Mouse (Mus musculus): ENCODE data around the gene Mecom.

The Mecom gene

GRCm38 (mm10) chr3:30207431-30207830, 340.4 kb downstream of the Mecom start:
- no peak for DNase-seq (ENCODE audit: low spot score)

DNA sequence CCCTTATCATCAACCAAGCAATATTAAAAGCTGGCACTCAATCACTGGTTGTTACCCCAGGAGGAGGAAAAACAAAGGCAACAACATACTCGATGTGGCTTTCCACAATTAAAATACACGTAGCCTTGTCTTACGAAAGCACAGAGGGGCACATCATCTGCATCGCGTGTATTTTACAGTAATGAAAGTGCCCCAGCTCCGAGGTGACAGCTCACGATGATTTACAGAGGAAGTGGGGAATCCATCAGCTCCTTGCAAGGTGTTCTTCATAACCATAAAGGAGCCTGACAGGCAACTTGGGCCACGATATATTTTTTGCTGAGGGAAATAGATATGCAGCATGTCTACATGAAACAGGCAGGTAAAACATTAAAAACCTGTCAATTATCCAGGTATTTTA, 341.7 kb downstream of the Mecom start:
- no peak for DNase-seq (ENCODE audit: low spot score)

DNA sequence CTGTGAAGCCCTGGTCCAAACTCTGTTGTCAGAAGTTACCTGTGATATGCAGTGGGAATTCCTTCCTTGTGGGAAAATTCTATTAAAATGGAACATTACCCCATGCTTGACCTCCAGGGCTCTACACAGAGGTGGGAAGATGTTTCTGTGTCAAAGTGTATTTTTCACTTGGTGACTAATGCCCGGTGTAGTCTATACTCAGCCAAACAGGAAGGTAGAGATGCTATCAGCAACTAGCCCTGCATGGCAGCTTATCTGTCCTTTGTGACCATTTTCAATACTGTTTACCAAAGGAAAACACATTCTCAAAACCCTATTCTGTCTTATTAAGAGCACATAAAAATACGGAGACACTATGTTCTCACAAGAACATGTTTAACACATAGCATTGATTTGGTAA, 344.0 kb downstream of the Mecom start:
- no peak for DNase-seq (ENCODE audit: low spot score)

GRCm38 (mm10) chr3:30198854-30199253, 349.0 kb downstream of the Mecom start:
- no peak for DNase-seq (ENCODE audit: low spot score)

GRCm38 (mm10) chr3:30198227-30198626, 349.6 kb downstream of the Mecom start:
- no peak for DNase-seq (ENCODE audit: low spot score)

GRCm38 (mm10) chr3:30195186-30195585, 352.6 kb downstream of the Mecom start:
- DNase-seq (ENCODE audit: low spot score) = no peak

- no peak for DNase-seq (ENCODE audit: low spot score)
These were observed 355.4 kb downstream of the Mecom start for GRCm38 (mm10) chr3:30192294-30193007.

GRCm38 (mm10) chr3:30189325-30189724, 358.5 kb downstream of the Mecom start:
- no peak for DNase-seq (ENCODE audit: low spot score)

DNA sequence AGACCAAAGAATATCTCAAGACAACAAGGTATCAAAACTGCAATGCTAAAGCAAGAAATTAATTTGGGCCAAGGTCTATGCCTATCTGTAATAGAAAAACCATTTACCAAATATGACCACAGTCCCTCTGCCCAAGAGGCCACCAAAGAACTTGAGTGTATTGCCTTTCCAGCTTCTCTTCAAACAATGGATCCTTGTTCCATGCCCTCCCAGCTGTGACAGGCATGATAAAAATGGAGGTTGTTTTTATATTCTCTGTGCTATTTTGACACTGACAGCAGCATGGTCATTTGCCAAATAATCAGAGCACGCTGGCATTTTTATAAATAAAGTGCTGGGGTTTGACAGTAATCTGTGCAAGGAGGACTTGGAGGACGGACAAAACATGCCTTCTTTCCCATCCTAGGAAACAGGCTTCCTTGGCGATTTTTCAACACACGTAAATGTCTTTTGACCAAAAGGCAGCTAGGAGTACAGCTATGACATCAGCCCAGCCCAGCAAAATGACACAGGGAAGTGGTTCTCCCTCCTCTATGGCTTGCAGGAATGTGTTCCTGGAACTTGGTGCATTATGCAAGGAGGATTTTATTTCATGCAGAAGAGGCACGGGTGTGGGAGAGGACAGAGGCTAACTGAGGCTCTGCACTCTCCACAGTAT, 359.9 kb downstream of the Mecom start:
- DNase-seq (ENCODE audit: low spot score) = no peak

DNA sequence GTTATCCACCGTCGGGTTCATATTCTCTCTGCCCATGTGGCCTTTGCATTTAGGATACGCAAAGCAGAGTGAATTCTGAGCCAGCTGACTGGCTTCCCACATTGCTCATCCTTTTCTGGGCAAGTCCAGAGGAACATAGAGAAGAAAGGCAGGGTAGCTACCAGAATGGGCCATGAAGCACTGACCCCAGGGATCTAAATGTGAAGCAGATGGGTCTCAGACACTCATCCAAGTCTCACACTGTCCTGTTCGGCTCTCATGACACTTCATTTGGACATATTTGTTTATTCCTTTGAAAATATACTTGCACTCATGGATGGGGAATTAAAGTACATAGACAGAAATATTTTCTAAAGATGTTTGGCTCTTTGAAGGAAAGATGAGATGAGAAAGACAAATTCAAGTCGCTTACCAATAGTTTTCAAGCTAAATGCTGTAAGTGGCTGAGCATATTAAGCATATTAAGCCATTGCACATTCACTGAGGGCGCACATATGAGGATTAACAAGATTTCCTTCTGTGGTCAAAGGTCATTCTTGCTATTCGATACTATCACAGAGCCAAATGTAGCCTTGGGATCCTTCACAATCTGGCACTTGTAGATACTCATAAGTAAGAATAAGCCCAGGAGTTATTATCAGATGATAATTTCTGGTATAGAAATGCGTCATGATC, 365.9 kb downstream of the Mecom start:
- DNase-seq (ENCODE audit: low spot score) = no peak

GRCm38 (mm10) chr3:30176615-30177014, 371.2 kb downstream of the Mecom start:
- DNase-seq (ENCODE audit: low spot score) = no peak

DNA sequence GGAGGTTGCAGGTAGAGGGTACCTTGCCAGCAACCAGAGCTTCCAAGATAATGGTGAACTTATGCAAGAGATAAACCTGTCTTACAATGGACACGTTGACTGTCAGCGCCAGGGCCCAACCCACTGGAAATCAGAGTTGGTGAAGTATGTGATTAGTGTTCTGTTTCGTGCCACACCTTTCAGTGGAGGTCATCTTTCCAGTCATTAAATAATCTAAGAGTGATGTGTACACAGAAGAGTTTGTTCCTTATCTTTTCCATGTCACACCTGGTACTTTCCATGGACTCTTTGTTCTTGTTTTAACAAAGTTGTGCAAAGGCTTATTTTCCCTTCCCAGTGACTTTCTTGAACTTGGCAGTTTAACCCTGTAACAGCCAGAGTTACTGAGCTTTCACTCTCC, 374.0 kb downstream of the Mecom start:
- no peak for DNase-seq (ENCODE audit: low spot score)

DNA sequence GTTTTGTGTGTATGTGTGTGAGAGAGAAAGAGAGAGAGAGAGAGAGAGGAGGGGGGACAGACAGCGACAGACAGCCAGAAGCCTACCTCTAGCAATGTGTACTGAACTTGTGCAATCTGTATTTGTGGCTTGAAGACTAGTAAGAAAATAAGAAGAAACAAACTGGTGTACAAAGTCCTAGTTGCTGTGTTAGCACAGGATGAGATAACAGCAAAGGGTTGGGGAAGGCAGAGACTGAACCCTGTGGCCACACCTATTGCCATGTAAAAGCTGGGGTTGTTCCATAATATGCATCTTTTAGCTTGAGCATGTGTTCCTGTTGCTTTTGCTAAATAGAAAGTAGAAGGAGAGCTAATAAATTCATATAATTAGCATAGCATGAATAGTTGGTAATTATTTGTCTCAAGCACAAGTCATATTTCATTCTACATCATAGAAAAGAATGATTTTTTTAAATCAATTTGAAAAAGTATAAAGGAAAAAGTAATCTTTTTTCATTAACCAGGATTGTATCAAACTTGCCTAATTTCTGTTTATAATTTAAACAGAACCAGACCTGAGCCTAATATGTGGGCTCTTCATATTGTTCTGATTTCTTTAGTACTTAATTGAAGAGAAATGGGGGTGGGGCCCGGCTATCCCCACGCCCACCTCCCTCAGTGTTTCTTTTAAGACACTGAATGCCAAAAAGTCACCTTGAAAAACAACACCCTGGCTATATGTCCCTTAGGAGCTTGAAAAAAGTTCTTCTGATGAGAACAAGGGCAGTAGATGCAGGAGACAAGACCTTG, 379.2 kb downstream of the Mecom start:
- DNase-seq (ENCODE audit: low spot score) = no peak

DNA sequence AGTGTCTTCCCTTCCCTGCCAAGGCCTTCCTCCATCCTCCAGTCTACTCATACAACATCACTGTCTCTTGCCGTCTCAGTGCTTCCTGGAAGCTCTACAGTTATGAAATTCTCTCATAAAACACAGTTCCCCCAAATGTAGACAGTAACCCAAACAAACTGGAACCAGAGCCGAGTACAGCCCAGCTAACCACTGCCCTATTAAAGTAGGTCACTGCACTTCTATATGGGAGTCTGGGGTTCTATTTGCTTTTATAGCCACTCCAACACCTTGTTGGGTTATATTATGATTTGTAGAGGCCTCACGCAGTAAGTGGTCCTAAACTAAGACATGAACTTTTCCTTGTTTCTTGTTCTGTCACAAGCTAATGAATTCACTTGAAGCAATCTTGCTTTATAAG, 380.8 kb downstream of the Mecom start:
- DNase-seq (ENCODE audit: low spot score) = no peak

DNA sequence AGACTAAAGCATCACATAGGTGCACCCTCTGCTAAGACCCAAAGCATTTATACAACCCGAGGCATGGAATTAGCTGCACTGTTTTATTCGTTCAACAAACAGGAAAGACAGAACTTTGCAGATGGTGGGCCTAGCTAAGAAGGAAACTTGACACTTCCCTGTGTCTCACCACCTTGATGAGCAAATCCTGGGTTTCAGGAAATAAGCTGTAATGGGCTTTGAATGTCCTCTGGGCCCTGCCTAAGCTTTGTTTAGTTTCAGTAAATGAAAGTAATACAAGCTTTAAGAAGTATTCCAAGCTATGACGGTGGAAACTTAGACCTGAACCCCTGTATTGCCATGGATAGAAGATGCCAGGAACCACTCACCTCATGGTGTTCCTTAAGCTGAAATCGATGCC, 383.0 kb downstream of the Mecom start:
- no peak for DNase-seq (ENCODE audit: low spot score)

GRCm38 (mm10) chr3:30163390-30163789, 384.4 kb downstream of the Mecom start:
- DNase-seq (ENCODE audit: low spot score) = no peak

- no peak for DNase-seq (ENCODE audit: low spot score)
These were observed 386.7 kb downstream of the Mecom start for GRCm38 (mm10) chr3:30160961-30161670.

DNA sequence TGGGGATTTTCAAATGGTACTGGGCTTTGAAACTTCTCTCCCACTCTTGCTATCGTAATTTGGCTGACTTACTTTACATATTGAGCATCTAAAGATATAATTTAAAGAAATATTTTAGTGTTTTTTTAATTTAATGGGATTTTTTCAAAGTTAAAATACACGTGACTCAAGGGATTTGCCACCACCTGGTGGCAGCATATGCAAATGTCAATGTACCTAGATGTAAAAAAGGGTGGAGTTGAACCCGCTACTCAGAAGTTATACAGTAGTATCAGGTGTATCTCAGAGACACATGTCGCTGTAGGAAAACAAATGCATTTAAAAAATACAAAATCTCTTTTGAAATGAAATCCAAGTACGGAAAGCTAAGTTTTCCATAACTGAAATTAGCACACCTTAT, 387.5 kb downstream of the Mecom start:
- DNase-seq (ENCODE audit: low spot score) = no peak

GRCm38 (mm10) chr3:30157128-30157670, 390.6 kb downstream of the Mecom start:
- DNase-seq (ENCODE audit: low spot score) = no peak

DNA sequence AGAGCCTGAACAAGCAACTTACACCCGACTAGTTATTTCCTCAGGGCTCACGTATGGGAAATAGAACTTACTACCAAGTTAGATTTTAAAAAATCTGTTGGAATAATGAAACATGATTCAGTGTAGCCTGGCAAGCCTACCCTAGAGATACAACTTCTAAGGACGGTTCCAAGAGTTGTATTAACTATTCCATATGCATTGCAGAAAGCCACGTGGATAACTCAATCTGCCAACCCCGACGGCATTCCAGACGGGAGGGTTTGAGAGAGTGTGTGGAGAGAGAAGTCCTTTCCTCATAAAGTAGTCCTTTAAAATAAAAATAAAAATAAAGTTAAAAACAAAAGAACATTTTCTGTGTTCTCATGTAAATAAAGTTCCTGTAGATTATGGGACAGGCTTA, 393.4 kb downstream of the Mecom start:
- no peak for DNase-seq (ENCODE audit: low spot score)

DNA sequence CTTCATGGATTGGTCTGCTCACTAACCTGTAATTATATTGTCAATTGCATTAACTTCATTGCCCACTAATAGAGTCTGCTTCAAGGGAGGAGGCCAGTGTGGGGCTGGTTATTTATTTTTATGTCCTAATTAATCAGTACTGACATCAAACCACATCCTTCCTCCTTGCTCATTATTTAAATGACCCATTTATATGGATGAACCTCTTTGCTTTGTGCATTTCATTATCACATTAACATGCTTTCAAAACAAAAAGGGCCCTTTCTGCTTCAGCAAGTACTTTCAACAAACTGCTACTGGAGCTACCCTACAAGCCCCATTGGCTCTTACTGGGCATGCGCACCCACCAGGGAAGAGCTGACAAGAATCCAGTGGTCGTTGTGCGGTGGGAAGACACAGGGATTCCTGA, 393.9 kb downstream of the Mecom start:
- DNase-seq (ENCODE audit: low spot score) = no peak

DNA sequence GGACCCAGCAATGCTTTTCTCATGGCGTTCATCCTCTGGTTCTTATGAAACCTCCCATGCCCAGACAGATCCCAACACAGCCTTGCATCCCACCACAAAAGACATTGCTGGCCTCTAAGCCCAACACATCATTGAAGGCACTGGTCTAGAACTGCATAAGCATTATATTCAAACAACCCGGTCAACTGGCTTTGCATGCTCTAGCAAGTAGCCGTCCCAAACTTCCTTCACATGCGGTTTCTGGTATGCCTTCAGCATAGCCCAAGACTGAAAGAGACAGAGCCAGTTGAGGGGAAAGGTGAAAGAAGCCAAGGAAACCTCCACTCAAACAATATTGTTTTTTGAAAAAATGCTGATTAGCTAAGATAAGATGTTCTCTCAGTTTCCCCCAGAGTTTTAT, 397.7 kb downstream of the Mecom start:
- DNase-seq (ENCODE audit: low spot score) = no peak

Data from ovary, postnatal 36 days (tissue).